ENCODE assay signal across 11 mouse cellular contexts in genomic region chr6:94225832-94226231, GRCm38 (mm10). TPM values are rescaled to one million over a fixed set of nuclear protein-coding genes. Genes with fewer than 3 reads are reported as not detected.
DNase-seq lines count a peak whose midpoint lies in the region; ATAC-seq and TF ChIP-seq lines count a peak whose summit lies in the region.
"Had no signal": no experiment of that assay in that cellular context is flagged by ENCODE, and none has a peak within 500 bp of the region (broad histone marks: within the 10 kb centered on the region; RNA-seq: fewer than 3 reads in every experiment).

No protein-coding gene starts in this region.

- H3K4me3 ChIP-seq in limb, embryonic 14.5 days (replicated peaks; ENCODE audit: low read length) = no peak overlapping the region
- H3K4me3 ChIP-seq in limb, embryonic 10.5 days = no peak overlapping the region
- no peak overlapping the region for H3K4me3 ChIP-seq in hindbrain, embryonic 11.5 days (ENCODE audit: low read depth, low read length)
- H3K4me3 ChIP-seq in forebrain, embryonic 11.5 days (ENCODE audit: low read depth, low read length) = no peak overlapping the region
- H3K4me3 ChIP-seq: hindbrain, embryonic 15.5 days; liver, embryonic 15.5 days had no signal

- H3K9ac ChIP-seq in limb, embryonic 14.5 days (ENCODE audit: low read depth, low read length, severe bottlenecking) = no peak overlapping the region
- no peak overlapping the region for H3K9ac ChIP-seq in hindbrain, embryonic 11.5 days (ENCODE audit: low read depth, low read length)
- H3K9ac ChIP-seq in forebrain, embryonic 11.5 days (ENCODE audit: low read length) = no peak overlapping the region
- H3K9ac ChIP-seq: hindbrain, embryonic 15.5 days; liver, embryonic 15.5 days had no signal

- DNase-seq in limb, embryonic 14.5 days (ENCODE audit: low spot score) = peak; percentile 48
- no peak for DNase-seq in limb, embryonic 10.5 days (ENCODE audit: low spot score)
- peak; percentile 40 to 41 for DNase-seq in heart, postnatal 14 days
- peak; percentile 34 for DNase-seq in right cerebral cortex, postnatal 25 days
- no peak for DNase-seq in hindbrain, embryonic 11.5 days (ENCODE audit: low spot score)
- no peak for DNase-seq in thymus, postnatal 36 days
- no peak for DNase-seq in forebrain, embryonic 11.5 days (ENCODE audit: low spot score)
- DNase-seq: cerebellum, adult 8-10 months had no signal

- H3K4me2 ChIP-seq in limb, embryonic 14.5 days (replicated peaks; ENCODE audit: low read depth, low read length, severe bottlenecking) = no peak overlapping the region
- no peak overlapping the region for H3K4me2 ChIP-seq in hindbrain, embryonic 11.5 days (replicated peaks; ENCODE audit: low read depth, low read length)
- no peak overlapping the region for H3K4me2 ChIP-seq in forebrain, embryonic 11.5 days (ENCODE audit: low read depth, low read length, severe bottlenecking)
- H3K4me2 ChIP-seq: hindbrain, embryonic 15.5 days; liver, embryonic 15.5 days had no signal

- no peak overlapping the region for H3K27ac ChIP-seq in limb, embryonic 14.5 days (replicated peaks; ENCODE audit: low read depth, low read length)
- H3K27ac ChIP-seq in limb, embryonic 10.5 days = no peak overlapping the region
- no peak overlapping the region for H3K27ac ChIP-seq in hindbrain, embryonic 11.5 days (ENCODE audit: low read depth, low read length)
- H3K27ac ChIP-seq in forebrain, embryonic 11.5 days (ENCODE audit: low read depth, low read length) = no peak overlapping the region
- H3K27ac ChIP-seq: hindbrain, embryonic 15.5 days; liver, embryonic 15.5 days had no signal

- TF ChIP-seq POLR2A in limb, embryonic 14.5 days (IDR thresholded peaks at IDR 0.05; ENCODE audit: borderline replicate concordance, extremely low read depth, insufficient read depth, insufficient read length) = no peak

- 12% methylated on average over 3 of the region's 3 CpGs for WGBS in limb, embryonic 14.5 days
- WGBS in limb, embryonic 10.5 days = 46% methylated on average over 3 of the region's 3 CpGs
- 72% methylated on average over 3 of the region's 3 CpGs for WGBS in hindbrain, embryonic 11.5 days
- 76% methylated on average over 3 of the region's 3 CpGs for WGBS in forebrain, embryonic 11.5 days

- no peaks in the 10 kb centered on the region for H3K27me3 ChIP-seq in limb, embryonic 14.5 days (ENCODE audit: control insufficient read depth, insufficient read depth, low read length)
- H3K27me3 ChIP-seq in limb, embryonic 10.5 days (ENCODE audit: low read depth, poor library complexity, severe bottlenecking) = no peaks in the 10 kb centered on the region
- no peaks in the 10 kb centered on the region for H3K27me3 ChIP-seq in hindbrain, embryonic 11.5 days (ENCODE audit: control insufficient read depth, insufficient read depth, low read length)
- no peaks in the 10 kb centered on the region for H3K27me3 ChIP-seq in forebrain, embryonic 11.5 days (ENCODE audit: control insufficient read depth, insufficient read depth, low read length)
- H3K27me3 ChIP-seq: hindbrain, embryonic 15.5 days; liver, embryonic 15.5 days had no signal

- peak; percentile 57; the same call in 1 of the 2 replicates for ATAC-seq in limb, embryonic 14.5 days (ENCODE audit: low FRiP score, low read depth)
- ATAC-seq in frontal cortex, adult (ENCODE audit: low TSS enrichment) = peak; percentile 97
- ATAC-seq in hindbrain, embryonic 11.5 days (ENCODE audit: low FRiP score) = no peak
- no peak for ATAC-seq in forebrain, embryonic 11.5 days (replicated peaks; ENCODE audit: low FRiP score)

- intact Hi-C loops in heart, postnatal 14 days (cut with DNase I) = no loop called here

- no peaks in the 10 kb centered on the region for H3K9me3 ChIP-seq in limb, embryonic 14.5 days (ENCODE audit: control insufficient read depth, low read length)
- no peaks in the 10 kb centered on the region for H3K9me3 ChIP-seq in limb, embryonic 10.5 days (replicated peaks)
- no peaks in the 10 kb centered on the region for H3K9me3 ChIP-seq in hindbrain, embryonic 11.5 days (ENCODE audit: control insufficient read depth, low read length)
- no peaks in the 10 kb centered on the region for H3K9me3 ChIP-seq in forebrain, embryonic 11.5 days (ENCODE audit: control insufficient read depth, low read length)
- H3K9me3 ChIP-seq: hindbrain, embryonic 15.5 days; liver, embryonic 15.5 days had no signal

- no peaks in the 10 kb centered on the region for H3K36me3 ChIP-seq in limb, embryonic 14.5 days (ENCODE audit: control insufficient read depth, insufficient read depth, low read length)
- no peaks in the 10 kb centered on the region for H3K36me3 ChIP-seq in limb, embryonic 10.5 days
- no peaks in the 10 kb centered on the region for H3K36me3 ChIP-seq in hindbrain, embryonic 11.5 days (ENCODE audit: control insufficient read depth, insufficient read depth, low read length)
- no peaks in the 10 kb centered on the region for H3K36me3 ChIP-seq in forebrain, embryonic 11.5 days (ENCODE audit: control insufficient read depth, insufficient read depth, low read length)
- H3K36me3 ChIP-seq: hindbrain, embryonic 15.5 days; liver, embryonic 15.5 days had no signal

- H3K4me1 ChIP-seq in limb, embryonic 14.5 days (ENCODE audit: control insufficient read depth, insufficient read depth, low read length) = peaks cover 41% of the 10 kb centered on the region
- peaks cover 61% of the 10 kb centered on the region for H3K4me1 ChIP-seq in limb, embryonic 10.5 days
- no peaks in the 10 kb centered on the region for H3K4me1 ChIP-seq in hindbrain, embryonic 11.5 days (replicated peaks; ENCODE audit: control insufficient read depth, insufficient read depth, low read length)
- H3K4me1 ChIP-seq in forebrain, embryonic 11.5 days (replicated peaks; ENCODE audit: control insufficient read depth, insufficient read depth, low read length) = 0 out of 2 replicates have a peak, but pooled peaks cover 2% of the 10 kb centered on the region
- H3K4me1 ChIP-seq: hindbrain, embryonic 15.5 days had no signal

RNA-seq across cellular contexts. Expression of gene Magi1, which starts 57.9 kb away (rescaled TPM):
- polyA plus RNA-seq in limb, embryonic 14.5 days (2012; rRNA removed) = 13.0 and 15.0 TPM in 2 replicates
- polyA plus RNA-seq in limb, embryonic 14.5 days (2014; fragmentation: Nextera tagmentation; extraction: Ambion mirVana) = 9.7 and 12.4 TPM in 2 replicates
- polyA plus RNA-seq in limb, embryonic 10.5 days (2016; fragmentation: Nextera tagmentation; extraction: Ambion mirVana) = 10.4 and 16.7 TPM in 2 replicates
- total RNA-seq in heart, postnatal 14 days (2021) = 10 to 100 TPM; 19.1 to 19.5 TPM
- 24.8 and 27.4 TPM in 2 replicates for polyA plus RNA-seq in hindbrain, embryonic 11.5 days (2014; fragmentation: Nextera tagmentation; extraction: Ambion mirVana)
- 42.1 and 44.3 TPM in 2 replicates for polyA plus RNA-seq in forebrain, embryonic 11.5 days (2014; fragmentation: Nextera tagmentation; extraction: Ambion mirVana)

Comparison
In these comparisons a context has a peak if more than half of its experiments do, and no peak if none do; other contexts are left out.
1. DNase-seq: peak in limb, embryonic 14.5 days (single experiment), heart, postnatal 14 days (2 of 2) and right cerebral cortex, postnatal 25 days (single experiment); none in limb, embryonic 10.5 days (single experiment), hindbrain, embryonic 11.5 days (single experiment), thymus, postnatal 36 days (0 of 2) and forebrain, embryonic 11.5 days (single experiment).
2. ATAC-seq: peak in limb, embryonic 14.5 days (single experiment) and frontal cortex, adult (single experiment); none in hindbrain, embryonic 11.5 days (single experiment) and forebrain, embryonic 11.5 days (single experiment).